Mouse (Mus musculus) intestine, embryonic 16.5 days (tissue): ENCODE measurements around the gene Mfn1. TPM values are rescaled to one million over a fixed set of nuclear protein-coding genes. Genes with fewer than 3 reads are reported as not detected.

ENCODE experiments used
- ATAC-seq: fragments of 200-750 bp; cut with Nextera tagmentation; 2 replicates; pipeline ENCODE4 v1.8.0; 2017; ENCODE audit warnings: moderate TSS enrichment, moderate library complexity
- H3K27ac ChIP-seq: fragments of 300-500 bp; sonication (generic); 2 replicates; pipeline ENCODE4 v1.5.1; 2014; ENCODE audit warnings: mild to moderate bottlenecking, low read length
- H3K27me3 ChIP-seq: fragments of 300-500 bp; sonication (generic); replicated peaks from 2 replicates; pipeline ENCODE4 v1.6.1; 2014; ENCODE audit warnings: low read length, control low read depth, mixed read lengths; ENCODE audit not compliant: control insufficient read depth, insufficient read depth
- H3K36me3 ChIP-seq: fragments of 300-500 bp; sonication (generic); 2 replicates; pipeline ENCODE4 v1.6.1; 2014; ENCODE audit warnings: low read length, control low read depth; ENCODE audit not compliant: control insufficient read depth, insufficient read depth
- H3K4me1 ChIP-seq: fragments of 300-500 bp; sonication (generic); 2 replicates; pipeline ENCODE4 v1.6.1; 2014; ENCODE audit warnings: low read length, control low read depth, mixed read lengths; ENCODE audit not compliant: control insufficient read depth, insufficient read depth
- H3K4me2 ChIP-seq: fragments of 300-500 bp; sonication (generic); 2 replicates; pipeline ENCODE4 v1.6.1; 2014; ENCODE audit warnings: low read depth, low read length, control low read depth
- H3K4me3 ChIP-seq: fragments of 300-500 bp; sonication (generic); 2 replicates; pipeline ENCODE4 v1.5.1; 2014; ENCODE audit warnings: mild to moderate bottlenecking, low read length
- H3K9ac ChIP-seq: fragments of 300-500 bp; sonication (generic); 2 replicates; pipeline ENCODE4 v1.6.1; 2014; ENCODE audit warnings: low read depth, low read length
- H3K9me3 ChIP-seq: fragments of 300-500 bp; sonication (generic); 2 replicates; pipeline ENCODE4 v1.6.1; 2016; ENCODE audit warnings: low read length, control low read depth; ENCODE audit not compliant: control insufficient read depth
- WGBS: fragments of 180-500 bp; shearing (Covaris S2); extraction: QIAGEN DNeasy Blood & Tissue Kit; methylation state at CpG from one replicate; pipeline ENCODE4 v1.1.7; 2014; 5-methylcytosine and 5-hydroxymethylcytosine counted together
- polyA plus RNA-seq: library from polyadenylated mRNA; unstranded; fragments of >200 nt; fragmentation: Nextera tagmentation; extraction: Ambion mirVana; gene quantifications from 2 replicates; pipeline ENCODE4 v1.2.1, GENCODE M21; 2015

Gene Mfn1
- polyA plus RNA-seq, 1 experiment from 2014 or later, result 29.4 TPM

GRCm38 (mm10) chr3:32494387-32495087 lies 34.7 kb upstream of the Mfn1 start:
- no peaks in the 10 kb centered on the region for H3K36me3 ChIP-seq
- ATAC-seq, result no peak
- WGBS, result 82% methylated on average over 8 of the region's 8 CpGs
- H3K9ac ChIP-seq, result no peak overlapping the region
- no peak overlapping the region for H3K4me2 ChIP-seq
- H3K27me3 ChIP-seq, result no peaks in the 10 kb centered on the region
- no peak overlapping the region for H3K27ac ChIP-seq
- no peak overlapping the region for H3K4me3 ChIP-seq
- no peaks in the 10 kb centered on the region for H3K9me3 ChIP-seq
- no peaks in the 10 kb centered on the region for H3K4me1 ChIP-seq

GRCm38 (mm10) chr3:32495088-32495770 lies 34.0 kb upstream of the Mfn1 start:
- H3K4me2 ChIP-seq, result no peak overlapping the region
- no peaks in the 10 kb centered on the region for H3K9me3 ChIP-seq
- H3K4me3 ChIP-seq, result no peak overlapping the region
- no peak overlapping the region for H3K9ac ChIP-seq
- no peak overlapping the region for H3K27ac ChIP-seq
- no peak for ATAC-seq
- H3K27me3 ChIP-seq, result no peaks in the 10 kb centered on the region
- H3K36me3 ChIP-seq, result no peaks in the 10 kb centered on the region
- WGBS, result 60% methylated on average over 8 of the region's 8 CpGs
- no peaks in the 10 kb centered on the region for H3K4me1 ChIP-seq

GRCm38 (mm10) chr3:32495856-32496710 lies 33.2 kb upstream of the Mfn1 start:
- no peak for ATAC-seq

GRCm38 (mm10) chr3:32496711-32497070 lies 32.6 kb upstream of the Mfn1 start:
- H3K36me3 ChIP-seq, result no peaks in the 10 kb centered on the region
- H3K27me3 ChIP-seq, result no peaks in the 10 kb centered on the region
- 100% methylated on average over 1 of the region's 1 CpGs for WGBS
- H3K27ac ChIP-seq, result no peak overlapping the region
- H3K4me3 ChIP-seq, result no peak overlapping the region
- no peaks in the 10 kb centered on the region for H3K9me3 ChIP-seq
- no peak overlapping the region for H3K4me2 ChIP-seq
- no peak overlapping the region for H3K9ac ChIP-seq
- no peak for ATAC-seq
- H3K4me1 ChIP-seq, result no peaks in the 10 kb centered on the region

More at GRCm38 (mm10) chr3:32495856-32496710, 33.2 kb upstream of the Mfn1 start:
- Histone ChIP-seq H3K9ac (no peak overlapping the region), H3K27ac (no peak overlapping the region), H3K4me3 (no peak overlapping the region), H3K4me1 (no peaks in the 10 kb centered on the region), H3K4me2 (no peak overlapping the region), H3K27me3 (no peaks in the 10 kb centered on the region), H3K36me3 (no peaks in the 10 kb centered on the region), H3K9me3 (no peaks in the 10 kb centered on the region)
- 50% methylated on average over 8 of the region's 8 CpGs for WGBS

- 69% methylated on average over 2 of the region's 2 CpGs for WGBS
- no peak for ATAC-seq
- no peak overlapping the region for H3K9ac ChIP-seq
- H3K36me3 ChIP-seq, result no peaks in the 10 kb centered on the region
- H3K4me3 ChIP-seq, result no peak overlapping the region
- no peaks in the 10 kb centered on the region for H3K9me3 ChIP-seq
- no peaks in the 10 kb centered on the region for H3K4me1 ChIP-seq
- H3K27ac ChIP-seq, result no peak overlapping the region
- H3K4me2 ChIP-seq, result no peak overlapping the region
- no peaks in the 10 kb centered on the region for H3K27me3 ChIP-seq
These were observed 28.9 kb upstream of the Mfn1 start for GRCm38 (mm10) chr3:32500346-32500745.

- H3K27ac ChIP-seq, result no peak overlapping the region
- WGBS, result 75% methylated on average over 3 of the region's 3 CpGs
- H3K27me3 ChIP-seq, result no peaks in the 10 kb centered on the region
- no peak for ATAC-seq
- no peak overlapping the region for H3K4me2 ChIP-seq
- no peak overlapping the region for H3K4me3 ChIP-seq
- no peaks in the 10 kb centered on the region for H3K36me3 ChIP-seq
- H3K9me3 ChIP-seq, result no peaks in the 10 kb centered on the region
- H3K4me1 ChIP-seq, result peaks cover 5% of the 10 kb centered on the region; the same call in 1 of the 2 replicates
- H3K9ac ChIP-seq, result no peak overlapping the region
These were observed 23.4 kb upstream of the Mfn1 start for GRCm38 (mm10) chr3:32505841-32506240.

- H3K9me3 ChIP-seq, result no peaks in the 10 kb centered on the region
- H3K4me1 ChIP-seq, result peaks cover 8% of the 10 kb centered on the region
- WGBS, result 60% methylated on average over 11 of the region's 11 CpGs
- H3K27ac ChIP-seq, result no peak overlapping the region
- no peaks in the 10 kb centered on the region for H3K36me3 ChIP-seq
- no peak overlapping the region for H3K9ac ChIP-seq
- H3K4me3 ChIP-seq, result no peak overlapping the region
- ATAC-seq, result no peak
- H3K4me2 ChIP-seq, result no peak overlapping the region
- no peaks in the 10 kb centered on the region for H3K27me3 ChIP-seq
These were observed 22.7 kb upstream of the Mfn1 start for GRCm38 (mm10) chr3:32506366-32507225.

GRCm38 (mm10) chr3:32508666-32509324 lies 20.5 kb upstream of the Mfn1 start:
- Histone ChIP-seq H3K27me3 (no peaks in the 10 kb centered on the region), H3K9ac (0 out of 2 replicates have a peak overlapping the region, but pooled peaks have one; percentile 1), H3K4me1 (peaks cover 13% of the 10 kb centered on the region), H3K36me3 (no peaks in the 10 kb centered on the region), H3K4me3 (no peak overlapping the region), H3K4me2 (peak overlapping the region; percentile 43), H3K9me3 (no peaks in the 10 kb centered on the region), H3K27ac (no peak overlapping the region)
- ATAC-seq, result no peak
- 4% methylated on average over 17 of the region's 17 CpGs for WGBS
